In genomic region chr2:60284467-60284821, GRCm38 (mm10) we compare ENCODE assay signal across 8 mouse cellular contexts. TPM values are rescaled to one million over a fixed set of nuclear protein-coding genes. Genes with fewer than 3 reads are reported as not detected.
A peak's percentile ranks its signal among the peaks of the same experiment; 100 is the strongest.
DNase-seq lines count a peak whose midpoint lies in the region; ATAC-seq lines count a peak whose summit lies in the region.

TSS of gene Cd302 (minus strand) at chr2:60284488.

- H3K4me2 ChIP-seq in kidney, embryonic 15.5 days = peak within 1 kb of the TSS; percentile 97
- H3K4me2 ChIP-seq in forebrain, embryonic 15.5 days (replicated peaks) = peak within 1 kb of the TSS; percentile 98
- H3K4me2 ChIP-seq in neural tube, embryonic 15.5 days = peak within 1 kb of the TSS; percentile 96

- H3K27me3 ChIP-seq in kidney, embryonic 15.5 days = no peaks in the 10 kb centered on the region
- H3K27me3 ChIP-seq in forebrain, embryonic 15.5 days = 0 out of 2 replicates have a peak, but pooled peaks cover 5% of the 10 kb centered on the region
- H3K27me3 ChIP-seq in neural tube, embryonic 15.5 days (replicated peaks) = peaks cover 9% of the 10 kb centered on the region

- peak within 1 kb of the TSS; percentile 60 for H3K9ac ChIP-seq in kidney, embryonic 15.5 days
- peak within 1 kb of the TSS; percentile 53 for H3K9ac ChIP-seq in forebrain, embryonic 15.5 days (replicated peaks)
- peak within 1 kb of the TSS; percentile 46 for H3K9ac ChIP-seq in neural tube, embryonic 15.5 days (replicated peaks)

- no peak for ATAC-seq in kidney, embryonic 15.5 days (replicated peaks; ENCODE audit: low FRiP score)
- ATAC-seq in forebrain, embryonic 15.5 days (replicated peaks) = no peak
- no peak for ATAC-seq in neural tube, embryonic 15.5 days (ENCODE audit: low FRiP score)

- H3K4me3 ChIP-seq in kidney, embryonic 15.5 days (replicated peaks) = peak within 1 kb of the TSS; percentile 58
- peak within 1 kb of the TSS; percentile 51 for H3K4me3 ChIP-seq in forebrain, embryonic 15.5 days
- H3K4me3 ChIP-seq in neural tube, embryonic 15.5 days (replicated peaks) = peak within 1 kb of the TSS; percentile 46

- H3K36me3 ChIP-seq in kidney, embryonic 15.5 days = no peaks in the 10 kb centered on the region
- no peaks in the 10 kb centered on the region for H3K36me3 ChIP-seq in forebrain, embryonic 15.5 days
- no peaks in the 10 kb centered on the region for H3K36me3 ChIP-seq in neural tube, embryonic 15.5 days

- WGBS in kidney, embryonic 15.5 days = 36% methylated on average over 4 of the region's 4 CpGs
- 58% methylated on average over 4 of the region's 4 CpGs for WGBS in forebrain, embryonic 15.5 days
- 54% methylated on average over 4 of the region's 4 CpGs for WGBS in neural tube, embryonic 15.5 days

- H3K27ac ChIP-seq in kidney, embryonic 15.5 days = peak within 1 kb of the TSS; percentile 77
- H3K27ac ChIP-seq in forebrain, embryonic 15.5 days (replicated peaks) = no peak within 1 kb of the TSS
- H3K27ac ChIP-seq in neural tube, embryonic 15.5 days (replicated peaks) = no peak within 1 kb of the TSS

- DNase-seq in kidney, postnatal 4 days = no peak
- DNase-seq in adrenal gland, postnatal 10 days = no peak
- no peak for DNase-seq in left cerebral cortex, postnatal 36 days (ENCODE audit: low spot score in 2 of 2)
- no peak for DNase-seq in urinary bladder, postnatal 36 days (ENCODE audit: low spot score in 2 of 2)
- DNase-seq in urinary bladder, adult 18-20 months (ENCODE audit: low spot score in 2 of 2) = no peak

- peaks cover 19% of the 10 kb centered on the region for H3K4me1 ChIP-seq in kidney, embryonic 15.5 days
- peaks cover 17% of the 10 kb centered on the region for H3K4me1 ChIP-seq in forebrain, embryonic 15.5 days
- peaks cover 15% of the 10 kb centered on the region for H3K4me1 ChIP-seq in neural tube, embryonic 15.5 days

- no peaks in the 10 kb centered on the region for H3K9me3 ChIP-seq in kidney, embryonic 15.5 days (replicated peaks)
- no peaks in the 10 kb centered on the region for H3K9me3 ChIP-seq in forebrain, embryonic 15.5 days
- no peaks in the 10 kb centered on the region for H3K9me3 ChIP-seq in neural tube, embryonic 15.5 days (replicated peaks)

- intact Hi-C loops in left cerebral cortex, postnatal 36 days (cut with DNase I) = no loop called here

RNA-seq across cellular contexts. Expression of gene Cd302, which starts in this region (rescaled TPM):
- polyA plus RNA-seq in kidney, embryonic 15.5 days (2015; fragmentation: Nextera tagmentation; extraction: Ambion mirVana) = 43.6 and 47.2 TPM in 2 replicates
- total RNA-seq in adrenal gland, postnatal 10 days (2021) = 10 to 100 TPM; 45.6 to 64.8 TPM
- 9.2 and 10.3 TPM in 2 replicates for polyA plus RNA-seq in forebrain, embryonic 15.5 days (2015; fragmentation: Nextera tagmentation; extraction: Ambion mirVana)
- total RNA-seq in left cerebral cortex, postnatal 36 days (2021) = 10 to 100 TPM; 16.6 to 19.6 TPM
- 17.4 and 18.5 TPM in 2 replicates for polyA plus RNA-seq in neural tube, embryonic 15.5 days (2015; fragmentation: Nextera tagmentation; extraction: Ambion mirVana)
